Mouse (Mus musculus): ENCODE data around the gene Col5a3. TPM values are rescaled to one million over a fixed set of nuclear protein-coding genes. Genes with fewer than 3 reads are reported as not detected.

Col5a3 gene
- total and polyA plus RNA-seq, 2 experiments from 2014 or later, result 0.83 to 3.0 TPM

DNA sequence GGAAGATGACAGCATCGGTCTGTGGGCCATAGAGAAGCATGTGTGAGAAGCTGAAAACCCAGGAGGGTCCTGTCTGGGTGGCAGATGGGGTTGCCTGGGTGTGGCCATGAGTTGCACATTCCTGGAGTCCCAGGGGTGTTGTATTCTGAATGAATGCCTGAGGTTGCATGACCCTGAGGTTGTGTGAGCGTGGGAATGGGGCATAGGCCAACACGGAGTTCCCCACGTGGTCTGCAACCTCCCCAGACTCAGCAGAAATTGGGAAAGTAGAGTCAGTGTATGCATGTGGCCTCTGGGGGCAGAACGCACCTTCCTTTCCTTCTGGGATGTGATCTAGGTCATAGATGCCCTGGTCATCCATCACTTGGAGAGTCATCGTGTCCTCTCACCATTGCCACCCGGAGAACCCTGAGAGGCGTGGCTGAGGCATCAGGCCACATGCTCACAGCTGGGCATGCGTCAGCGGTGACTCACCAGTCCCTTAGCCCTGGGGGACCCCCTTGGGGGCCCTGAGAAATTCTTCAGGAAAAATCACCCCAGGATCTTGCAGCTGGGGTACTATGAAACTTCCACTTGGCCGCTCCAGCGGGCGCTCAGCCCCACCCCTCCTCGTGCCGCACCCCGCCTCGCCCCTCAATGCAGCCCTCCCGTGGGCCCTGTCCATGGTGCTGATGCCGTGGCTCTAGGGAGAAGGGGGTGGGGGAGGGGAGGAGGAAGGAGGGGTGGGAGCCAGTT is 2.2 kb downstream of the Col5a3 start:
- peaks cover 8% of the 10 kb centered on the region; the same call in 1 of the 2 replicates for H3K27me3 ChIP-seq (ENCODE audit: insufficient read depth, low read length)
- H3K36me3 ChIP-seq (ENCODE audit: insufficient read depth, low read length), result no peaks in the 10 kb centered on the region
- no peak overlapping the region for H3K9ac ChIP-seq (replicated peaks; ENCODE audit: low read length, poor library complexity, severe bottlenecking)
- H3K4me3 ChIP-seq (ENCODE audit: low read depth, low read length), result no peak overlapping the region
- 0 out of 2 replicates have a peak, but pooled peaks cover 3% of the 10 kb centered on the region for H3K4me1 ChIP-seq (ENCODE audit: insufficient read depth, low read length)
- TF ChIP-seq CTCF (IDR thresholded peaks at IDR 0.05), result peak; percentile 40
- H3K27ac ChIP-seq (ENCODE audit: low read depth, low read length), result no peak overlapping the region
- peak; percentile 15 for DNase-seq (ENCODE audit: low spot score)
- H3K9me3 ChIP-seq (ENCODE audit: low read length), result no peaks in the 10 kb centered on the region
- no peak for ATAC-seq (ENCODE audit: low FRiP score)
- 15% methylated on average over 19 of the region's 19 CpGs for WGBS
- H3K4me2 ChIP-seq (ENCODE audit: low read depth, low read length, poor library complexity, severe bottlenecking), result no peak overlapping the region

DNA sequence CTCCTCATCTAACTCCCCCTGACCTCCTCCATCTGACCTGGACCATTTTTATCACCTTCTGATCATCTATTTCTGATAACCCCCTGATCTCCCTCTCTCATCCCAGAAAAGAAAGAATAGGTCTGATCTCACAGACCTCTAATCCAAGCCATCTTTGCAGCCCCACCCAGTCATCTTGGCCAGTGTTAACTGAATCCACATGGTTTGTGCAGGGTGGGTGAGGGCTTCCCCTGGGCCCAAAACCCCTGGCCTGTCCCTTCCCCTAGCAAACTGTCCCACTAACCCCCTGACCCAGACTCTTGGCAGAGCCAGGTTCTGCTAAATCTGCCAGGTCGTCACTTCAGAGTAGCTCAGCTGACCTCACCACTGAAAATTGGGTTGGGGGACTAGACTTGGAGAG is 4.1 kb downstream of the Col5a3 start:
- DNase-seq (ENCODE audit: low spot score), result no peak
- Histone ChIP-seq H3K27ac (ENCODE audit: low read depth, low read length) (no peak overlapping the region), H3K4me3 (ENCODE audit: low read depth, low read length) (no peak overlapping the region), H3K36me3 (ENCODE audit: insufficient read depth, low read length) (no peaks in the 10 kb centered on the region), H3K4me1 (ENCODE audit: insufficient read depth, low read length) (0 out of 2 replicates have a peak, but pooled peaks cover 3% of the 10 kb centered on the region), H3K27me3 (ENCODE audit: insufficient read depth, low read length) (peaks cover 8% of the 10 kb centered on the region; the same call in 1 of the 2 replicates), H3K4me2 (ENCODE audit: low read depth, low read length, poor library complexity, severe bottlenecking) (no peak overlapping the region), H3K9ac (replicated peaks; ENCODE audit: low read length, poor library complexity, severe bottlenecking) (no peak overlapping the region), H3K9me3 (ENCODE audit: low read length) (no peaks in the 10 kb centered on the region)
- no peak for ATAC-seq (ENCODE audit: low FRiP score)
- WGBS, result 73% methylated on average over 1 of the region's 1 CpGs
- no peak for TF ChIP-seq CTCF (IDR thresholded peaks at IDR 0.05)

DNA sequence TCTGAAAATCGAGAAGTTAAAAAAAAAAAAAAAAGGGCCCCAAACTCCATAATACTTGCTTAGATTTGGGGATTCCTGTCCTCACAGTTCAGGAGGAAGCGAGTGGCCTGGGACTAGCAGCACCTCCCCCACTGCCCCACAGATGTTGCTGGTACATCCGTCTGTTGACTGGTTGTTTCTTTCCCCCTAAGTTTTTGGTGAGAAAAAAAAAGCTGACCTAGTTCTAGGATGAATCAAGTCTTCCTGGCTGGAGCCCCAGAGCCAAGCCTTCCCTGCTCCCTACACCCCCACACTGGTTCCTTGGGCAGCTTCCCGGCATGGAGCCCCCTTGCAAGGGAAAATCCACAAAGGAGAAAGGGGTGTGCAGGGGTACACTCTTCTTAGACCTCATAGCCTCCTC is 4.6 kb downstream of the Col5a3 start:
- Histone ChIP-seq H3K4me2 (ENCODE audit: low read depth, low read length, poor library complexity, severe bottlenecking) (no peak overlapping the region), H3K27me3 (ENCODE audit: insufficient read depth, low read length) (peaks cover 8% of the 10 kb centered on the region; the same call in 1 of the 2 replicates), H3K9ac (replicated peaks; ENCODE audit: low read length, poor library complexity, severe bottlenecking) (no peak overlapping the region), H3K4me1 (ENCODE audit: insufficient read depth, low read length) (0 out of 2 replicates have a peak, but pooled peaks cover 3% of the 10 kb centered on the region), H3K27ac (ENCODE audit: low read depth, low read length) (no peak overlapping the region), H3K9me3 (ENCODE audit: low read length) (no peaks in the 10 kb centered on the region), H3K36me3 (ENCODE audit: insufficient read depth, low read length) (no peaks in the 10 kb centered on the region), H3K4me3 (ENCODE audit: low read depth, low read length) (no peak overlapping the region)
- no peak for ATAC-seq (ENCODE audit: low FRiP score)
- DNase-seq (ENCODE audit: low spot score), result no peak
- 49% methylated on average over 4 of the region's 4 CpGs for WGBS
- TF ChIP-seq CTCF (IDR thresholded peaks at IDR 0.05), result no peak

DNA sequence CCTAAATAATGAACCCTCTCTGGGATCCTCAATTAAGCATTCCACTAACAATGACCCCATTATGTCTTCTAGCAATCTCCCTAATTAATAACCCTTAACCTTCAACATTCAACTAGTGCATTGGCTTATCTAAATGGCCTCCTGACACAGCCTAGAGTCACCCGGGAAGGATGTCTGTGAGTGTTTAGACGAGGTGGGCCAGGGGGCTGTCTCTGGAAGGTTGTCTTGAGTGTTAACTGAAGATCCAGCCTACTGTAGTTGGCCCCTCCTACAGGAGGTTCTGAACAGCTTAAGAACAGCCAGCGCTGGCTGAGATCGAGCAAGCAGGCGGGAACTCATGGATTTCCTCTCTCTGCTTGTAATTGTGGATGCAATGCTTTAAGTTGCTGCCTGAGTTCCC is 9.2 kb downstream of the Col5a3 start:
- Histone ChIP-seq H3K9me3 (ENCODE audit: low read length) (peaks cover 5% of the 10 kb centered on the region; the same call in 1 of the 2 replicates), H3K9ac (replicated peaks; ENCODE audit: low read length, poor library complexity, severe bottlenecking) (no peak overlapping the region), H3K27ac (ENCODE audit: low read depth, low read length) (no peak overlapping the region), H3K4me3 (ENCODE audit: low read depth, low read length) (no peak overlapping the region), H3K36me3 (ENCODE audit: insufficient read depth, low read length) (no peaks in the 10 kb centered on the region), H3K4me2 (ENCODE audit: low read depth, low read length, poor library complexity, severe bottlenecking) (no peak overlapping the region), H3K27me3 (ENCODE audit: insufficient read depth, low read length) (no peaks in the 10 kb centered on the region), H3K4me1 (ENCODE audit: insufficient read depth, low read length) (no peaks in the 10 kb centered on the region)
- ATAC-seq (ENCODE audit: low FRiP score) (no peak), DNase-seq (ENCODE audit: low spot score) (no peak)
- TF ChIP-seq CTCF (IDR thresholded peaks at IDR 0.05), result no peak
- 58% methylated on average over 5 of the region's 5 CpGs for WGBS

DNA sequence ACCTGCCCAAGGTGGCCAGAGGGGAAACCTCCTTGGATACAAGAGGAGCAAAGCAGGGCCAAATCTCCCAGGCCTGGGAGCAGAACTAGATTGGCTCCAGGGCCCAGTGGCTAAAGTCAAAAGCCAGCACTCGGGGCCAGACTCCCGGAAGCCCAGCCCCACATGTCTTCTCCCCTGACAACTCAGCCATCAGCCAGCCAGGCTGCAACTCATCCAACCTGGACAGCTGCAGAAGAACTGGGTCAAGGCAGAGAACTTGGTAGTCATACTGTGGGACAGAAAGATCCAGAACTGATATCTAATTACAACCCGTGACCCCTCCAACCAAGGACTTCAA is 9.7 kb downstream of the Col5a3 start:
- Histone ChIP-seq H3K27ac (ENCODE audit: low read depth, low read length) (no peak overlapping the region), H3K36me3 (ENCODE audit: insufficient read depth, low read length) (no peaks in the 10 kb centered on the region), H3K4me2 (ENCODE audit: low read depth, low read length, poor library complexity, severe bottlenecking) (no peak overlapping the region), H3K4me1 (ENCODE audit: insufficient read depth, low read length) (no peaks in the 10 kb centered on the region), H3K9me3 (ENCODE audit: low read length) (peaks cover 5% of the 10 kb centered on the region; the same call in 1 of the 2 replicates), H3K9ac (replicated peaks; ENCODE audit: low read length, poor library complexity, severe bottlenecking) (no peak overlapping the region), H3K4me3 (ENCODE audit: low read depth, low read length) (no peak overlapping the region), H3K27me3 (ENCODE audit: insufficient read depth, low read length) (no peaks in the 10 kb centered on the region)
- ATAC-seq (ENCODE audit: low FRiP score) (no peak), DNase-seq (ENCODE audit: low spot score) (no peak)
- no peak for TF ChIP-seq CTCF (IDR thresholded peaks at IDR 0.05)
- WGBS, result 80% methylated on average over 3 of the region's 3 CpGs

DNA sequence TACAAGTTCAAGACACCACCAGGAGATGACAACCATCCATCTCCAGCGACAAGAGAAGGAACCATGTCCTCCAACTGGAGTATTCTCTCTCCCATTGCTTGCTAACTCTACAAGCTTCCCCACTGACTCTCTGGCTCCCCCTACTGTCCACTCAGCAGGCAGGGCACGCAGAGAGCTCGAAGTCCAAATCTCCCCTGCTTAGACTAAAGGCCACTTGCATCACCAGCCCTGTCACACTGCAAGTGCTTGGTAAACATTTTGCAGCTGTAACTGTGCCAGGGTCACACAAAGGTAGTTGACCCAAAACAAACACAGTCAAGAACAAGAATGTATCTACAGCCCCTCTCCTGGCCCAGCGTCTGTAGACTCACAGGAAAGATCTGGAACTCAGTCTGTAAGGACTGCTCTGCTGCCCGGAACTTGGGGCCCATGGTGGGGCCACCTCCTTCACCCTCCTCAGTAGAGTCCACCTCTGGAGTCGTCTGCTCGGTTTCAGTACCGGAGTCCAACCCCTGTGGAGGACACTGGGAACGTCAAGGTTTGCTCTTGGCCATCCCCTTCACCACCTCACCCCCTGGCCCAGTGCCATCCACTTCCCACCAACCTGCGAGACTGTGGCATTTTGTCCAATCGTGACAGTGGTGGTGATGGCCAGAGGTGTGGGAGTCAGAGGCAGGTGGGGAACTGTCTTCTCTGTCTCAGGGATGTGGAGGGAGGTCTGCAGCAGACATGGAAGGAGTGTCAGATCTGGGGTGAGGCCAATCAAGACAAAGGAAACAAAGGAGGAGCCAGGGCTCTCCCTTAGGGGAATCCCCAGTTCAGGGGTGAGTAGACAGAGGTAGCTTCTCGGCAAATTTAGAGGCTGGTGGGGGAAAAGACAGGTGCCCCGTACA is 10.4 kb downstream of the Col5a3 start:
- H3K36me3 ChIP-seq (ENCODE audit: insufficient read depth, low read length), result no peaks in the 10 kb centered on the region
- H3K27me3 ChIP-seq (ENCODE audit: insufficient read depth, low read length), result no peaks in the 10 kb centered on the region
- WGBS, result 83% methylated on average over 13 of the region's 13 CpGs
- peaks cover 5% of the 10 kb centered on the region; the same call in 1 of the 2 replicates for H3K9me3 ChIP-seq (ENCODE audit: low read length)
- no peak overlapping the region for H3K9ac ChIP-seq (replicated peaks; ENCODE audit: low read length, poor library complexity, severe bottlenecking)
- H3K27ac ChIP-seq (ENCODE audit: low read depth, low read length), result no peak overlapping the region
- no peak overlapping the region for H3K4me2 ChIP-seq (ENCODE audit: low read depth, low read length, poor library complexity, severe bottlenecking)
- TF ChIP-seq CTCF (IDR thresholded peaks at IDR 0.05), result peak; percentile 69
- DNase-seq (ENCODE audit: low spot score) (peak; percentile 16), ATAC-seq (ENCODE audit: low FRiP score) (no peak)
- no peak overlapping the region for H3K4me3 ChIP-seq (ENCODE audit: low read depth, low read length)
- no peaks in the 10 kb centered on the region for H3K4me1 ChIP-seq (ENCODE audit: insufficient read depth, low read length)

Data from midbrain, postnatal 0 days (tissue).